Mouse (Mus musculus) hindbrain, embryonic 16.5 days (tissue): ENCODE measurements around the gene Masp2. TPM values are rescaled to one million over a fixed set of nuclear protein-coding genes. Genes with fewer than 3 reads are reported as not detected.

Source experiments
- ATAC-seq: fragments of 200-750 bp; cut with Nextera tagmentation; 2 replicates; pipeline ENCODE4 v1.8.0; 2017; ENCODE audit warnings: moderate TSS enrichment, moderate library complexity
- H3K27ac ChIP-seq: fragments of 300-500 bp; sonication (generic); 2 replicates; pipeline ENCODE4 v1.5.1; 2014; ENCODE audit warnings: low read depth, mild to moderate bottlenecking, control low read depth, low read length, moderate library complexity
- H3K27me3 ChIP-seq: fragments of 300-500 bp; sonication (generic); replicated peaks from 2 replicates; pipeline ENCODE4 v1.6.1; 2014; ENCODE audit warnings: low read length; ENCODE audit not compliant: control insufficient read depth, insufficient read depth
- H3K36me3 ChIP-seq: fragments of 300-500 bp; sonication (generic); 2 replicates; pipeline ENCODE4 v1.6.1; 2014; ENCODE audit warnings: mild to moderate bottlenecking, low read length, moderate library complexity, mixed read lengths; ENCODE audit not compliant: control insufficient read depth, insufficient read depth
- H3K4me1 ChIP-seq: fragments of 300-500 bp; sonication (generic); 2 replicates; pipeline ENCODE4 v1.6.1; 2014; ENCODE audit warnings: low read depth, low read length; ENCODE audit not compliant: control insufficient read depth, insufficient read depth
- H3K4me2 ChIP-seq: fragments of 300-500 bp; sonication (generic); 2 replicates; pipeline ENCODE4 v1.6.1; 2014; ENCODE audit warnings: mild to moderate bottlenecking, low read length, control low read depth, moderate library complexity
- H3K4me3 ChIP-seq: fragments of 300-500 bp; sonication (generic); 2 replicates; pipeline ENCODE4 v1.5.1; 2014; ENCODE audit warnings: mild to moderate bottlenecking, low read length, control low read depth, moderate library complexity
- H3K9ac ChIP-seq: fragments of 300-500 bp; sonication (generic); 2 replicates; pipeline ENCODE4 v1.6.1; 2014; ENCODE audit warnings: low read depth, mild to moderate bottlenecking, control low read depth, low read length, moderate library complexity
- H3K9me3 ChIP-seq: fragments of 300-500 bp; sonication (generic); 2 replicates; pipeline ENCODE4 v1.6.1; 2014; ENCODE audit warnings: mild to moderate bottlenecking, low read length, moderate library complexity; ENCODE audit not compliant: control insufficient read depth
- WGBS: fragments of 180-500 bp; shearing (Covaris S2); extraction: QIAGEN DNeasy Blood & Tissue Kit; methylation state at CpG from one replicate; pipeline ENCODE4 v1.1.7; 2014; 5-methylcytosine and 5-hydroxymethylcytosine counted together
- polyA plus RNA-seq: library from polyadenylated mRNA; unstranded; fragments of >200 nt; fragmentation: Nextera tagmentation; extraction: Ambion mirVana; gene quantifications from 2 replicates; pipeline ENCODE4 v1.2.1, GENCODE M21; 2015

Masp2 gene
- polyA plus RNA-seq, 1 experiment from 2014 or later, result 0.95 TPM

- Histone ChIP-seq H3K4me2 (no peak overlapping the region), H3K4me3 (no peak overlapping the region), H3K4me1 (peaks cover 4% of the 10 kb centered on the region; the same call in 1 of the 2 replicates), H3K9ac (no peak overlapping the region), H3K9me3 (no peaks in the 10 kb centered on the region), H3K27me3 (no peaks in the 10 kb centered on the region), H3K36me3 (no peaks in the 10 kb centered on the region), H3K27ac (no peak overlapping the region)
- no peak for ATAC-seq
- 83% methylated on average over 5 of the region's 5 CpGs for WGBS
These were observed 38.8 kb downstream of the Masp2 start for GRCm38 (mm10) chr4:148641121-148641520.

- ATAC-seq, result no peak
- H3K27me3 ChIP-seq, result no peaks in the 10 kb centered on the region
- H3K9me3 ChIP-seq, result no peaks in the 10 kb centered on the region
- H3K4me3 ChIP-seq, result no peak within 1 kb of the TSS
- H3K27ac ChIP-seq, result no peak within 1 kb of the TSS
- H3K36me3 ChIP-seq, result no peaks in the 10 kb centered on the region
- 64% methylated on average over 15 of the region's 15 CpGs for WGBS
- peak within 1 kb of the TSS; percentile 46 for H3K4me2 ChIP-seq
- H3K4me1 ChIP-seq, result peaks cover 4% of the 10 kb centered on the region; the same call in 1 of the 2 replicates
- H3K9ac ChIP-seq, result 0 out of 2 replicates have a peak within 1 kb of the TSS, but pooled peaks have one; percentile 1
These were observed 41.2 kb downstream of the Masp2 start, which contains the start of gene Gm572 for GRCm38 (mm10) chr4:148643291-148644156. Gm572 (plus strand) TSS chr4:148643317.

DNA sequence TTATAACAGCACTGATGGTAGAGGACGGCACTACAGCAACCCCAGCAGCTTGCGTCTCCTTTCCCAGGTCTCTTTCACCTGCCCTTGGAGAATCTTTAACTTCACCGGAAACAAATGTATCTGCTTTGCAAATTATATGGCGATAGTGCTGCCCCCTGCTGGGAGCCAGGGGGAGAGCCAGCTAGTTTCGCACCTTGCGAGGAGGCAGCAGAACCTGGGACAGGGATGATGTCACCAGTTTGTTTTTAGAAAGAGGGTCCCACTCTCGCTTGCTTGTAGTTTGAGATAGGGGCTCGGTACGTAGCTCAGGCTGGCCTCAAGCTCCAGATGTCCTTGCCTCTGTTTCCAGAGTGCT, 41.8 kb downstream of the Masp2 start:
- H3K36me3 ChIP-seq, result no peaks in the 10 kb centered on the region
- WGBS, result 9% methylated on average over 9 of the region's 9 CpGs
- no peak for ATAC-seq
- H3K9ac ChIP-seq, result no peak overlapping the region
- H3K4me3 ChIP-seq, result no peak overlapping the region
- no peaks in the 10 kb centered on the region for H3K9me3 ChIP-seq
- H3K27me3 ChIP-seq, result no peaks in the 10 kb centered on the region
- no peak overlapping the region for H3K27ac ChIP-seq
- H3K4me2 ChIP-seq, result peak overlapping the region; percentile 46
- H3K4me1 ChIP-seq, result peaks cover 4% of the 10 kb centered on the region; the same call in 1 of the 2 replicates

GRCm38 (mm10) chr4:148644926-148645325, 42.6 kb downstream of the Masp2 start:
- Histone ChIP-seq H3K4me2 (no peak overlapping the region), H3K4me3 (no peak overlapping the region), H3K9ac (no peak overlapping the region), H3K4me1 (peaks cover 4% of the 10 kb centered on the region; the same call in 1 of the 2 replicates), H3K27me3 (no peaks in the 10 kb centered on the region), H3K9me3 (no peaks in the 10 kb centered on the region), H3K36me3 (no peaks in the 10 kb centered on the region), H3K27ac (no peak overlapping the region)
- WGBS, result 90% methylated on average over 6 of the region's 6 CpGs
- no peak for ATAC-seq

DNA sequence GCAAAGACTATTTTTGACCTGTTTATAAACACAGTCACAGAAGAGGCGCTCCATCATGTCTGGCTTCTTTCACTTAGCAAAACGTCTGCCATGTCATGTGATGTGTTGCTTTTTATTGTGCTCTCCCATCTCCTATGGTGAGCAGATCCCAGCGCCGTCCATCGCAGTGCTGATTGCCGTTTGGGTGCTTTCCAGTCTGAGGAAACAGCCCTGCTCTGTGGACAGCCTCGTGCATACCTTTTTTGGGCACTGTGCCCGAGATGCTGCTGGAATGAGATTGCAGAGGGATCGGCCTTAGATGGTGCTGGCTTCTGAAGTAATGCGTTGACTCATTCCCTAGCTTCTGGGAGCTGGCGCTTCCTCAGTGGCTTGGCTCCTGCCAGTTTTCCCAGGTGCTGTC, 44.3 kb downstream of the Masp2 start:
- 51% methylated on average over 11 of the region's 11 CpGs for WGBS
- Histone ChIP-seq H3K9ac (no peak overlapping the region), H3K4me1 (peaks cover 4% of the 10 kb centered on the region; the same call in 1 of the 2 replicates)

GRCm38 (mm10) chr4:148649309-148649708, 47.0 kb downstream of the Masp2 start:
- H3K4me1 ChIP-seq, result no peaks in the 10 kb centered on the region; the same call in 1 of the 2 replicates
- ATAC-seq, result no peak
- H3K4me3 ChIP-seq, result no peak overlapping the region
- no peak overlapping the region for H3K9ac ChIP-seq
- no peaks in the 10 kb centered on the region for H3K27me3 ChIP-seq
- WGBS, result 73% methylated on average over 3 of the region's 3 CpGs
- H3K27ac ChIP-seq, result no peak overlapping the region
- H3K36me3 ChIP-seq, result no peaks in the 10 kb centered on the region
- no peak overlapping the region for H3K4me2 ChIP-seq
- H3K9me3 ChIP-seq, result no peaks in the 10 kb centered on the region

More for the DNA sequence above, 44.3 kb downstream of the Masp2 start:
- H3K4me2 ChIP-seq, result no peak overlapping the region
- H3K36me3 ChIP-seq, result no peaks in the 10 kb centered on the region
- H3K27me3 ChIP-seq, result no peaks in the 10 kb centered on the region
- no peak overlapping the region for H3K27ac ChIP-seq
- H3K9me3 ChIP-seq, result no peaks in the 10 kb centered on the region
- no peak overlapping the region for H3K4me3 ChIP-seq
- 0 out of 2 replicates have a peak, but pooled peaks have one; percentile 20 for ATAC-seq

DNA sequence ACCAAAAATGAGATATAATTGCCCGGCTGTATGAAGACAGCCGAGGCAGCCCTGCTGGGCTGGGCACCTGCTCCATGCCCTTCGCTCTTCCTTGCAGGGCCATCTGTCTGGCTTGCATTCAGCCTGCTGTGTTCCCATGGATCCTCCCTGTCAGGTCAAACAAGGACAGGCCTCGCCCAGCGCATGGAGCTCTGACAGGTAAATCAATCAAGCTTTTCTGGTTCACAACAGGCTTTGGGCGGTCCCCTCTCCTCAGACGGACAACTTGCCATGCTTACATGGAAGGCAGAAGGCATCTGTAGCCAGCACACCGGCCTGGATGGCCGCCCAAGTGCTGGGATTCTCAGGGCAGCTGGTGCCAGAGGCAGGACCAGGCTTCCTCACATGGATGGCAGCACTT, 48.7 kb downstream of the Masp2 start:
- no peak overlapping the region for H3K4me2 ChIP-seq
- peak overlapping the region; percentile 55; the same call in 1 of the 2 replicates for H3K27ac ChIP-seq
- no peaks in the 10 kb centered on the region for H3K9me3 ChIP-seq
- ATAC-seq, result peak; percentile 72
- H3K4me3 ChIP-seq, result no peak overlapping the region
- no peaks in the 10 kb centered on the region for H3K27me3 ChIP-seq
- no peaks in the 10 kb centered on the region; the same call in 1 of the 2 replicates for H3K4me1 ChIP-seq
- no peaks in the 10 kb centered on the region for H3K36me3 ChIP-seq
- H3K9ac ChIP-seq, result no peak overlapping the region
- WGBS, result 28% methylated on average over 9 of the region's 9 CpGs

DNA sequence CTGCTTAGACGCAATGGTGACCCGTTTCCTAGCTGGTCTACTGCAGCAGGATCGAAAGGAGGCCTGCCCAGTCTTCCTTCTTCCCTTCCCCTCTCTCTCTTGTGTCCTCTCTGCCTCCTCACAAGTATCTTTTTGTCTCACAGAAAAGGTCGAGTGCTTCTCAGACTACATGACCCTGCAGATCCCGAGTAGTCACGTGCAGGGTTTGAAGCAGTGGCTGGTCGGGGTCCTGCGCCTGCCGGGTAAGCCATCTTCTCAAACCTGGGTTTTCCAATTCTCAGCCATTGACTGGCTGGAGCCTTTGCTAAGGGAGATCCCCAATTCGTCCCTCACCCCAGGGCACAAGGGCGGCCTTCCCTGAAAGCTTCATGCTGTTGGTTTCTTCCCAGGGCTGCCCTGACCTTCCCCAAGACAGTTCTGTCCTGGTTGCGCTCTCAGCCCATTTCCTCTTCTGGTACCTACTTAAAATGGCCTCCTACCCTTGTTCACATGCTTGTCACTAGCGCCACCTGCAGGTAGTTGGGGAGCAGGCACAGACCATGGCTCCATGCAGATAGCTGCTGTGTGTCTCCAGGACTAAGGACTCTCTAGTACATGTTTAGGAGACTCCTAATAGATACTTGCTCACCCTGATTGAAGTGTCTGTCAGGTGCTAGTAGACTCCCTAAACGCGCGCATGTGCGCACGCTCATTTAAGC, 52.5 kb downstream of the Masp2 start:
- H3K9ac ChIP-seq, result no peak overlapping the region
- H3K27me3 ChIP-seq, result no peaks in the 10 kb centered on the region
- H3K4me2 ChIP-seq, result no peak overlapping the region
- no peak for ATAC-seq
- H3K4me1 ChIP-seq, result no peaks in the 10 kb centered on the region; the same call in 1 of the 2 replicates
- WGBS, result 86% methylated on average over 18 of the region's 18 CpGs
- H3K27ac ChIP-seq, result no peak overlapping the region
- H3K9me3 ChIP-seq, result no peaks in the 10 kb centered on the region
- no peaks in the 10 kb centered on the region for H3K36me3 ChIP-seq
- H3K4me3 ChIP-seq, result no peak overlapping the region

- H3K9me3 ChIP-seq, result no peaks in the 10 kb centered on the region
- H3K27ac ChIP-seq, result no peak overlapping the region
- no peak overlapping the region for H3K4me2 ChIP-seq
- no peak overlapping the region for H3K4me3 ChIP-seq
- no peak for ATAC-seq
- no peaks in the 10 kb centered on the region for H3K4me1 ChIP-seq
- H3K27me3 ChIP-seq, result no peaks in the 10 kb centered on the region
- H3K36me3 ChIP-seq, result no peaks in the 10 kb centered on the region
- WGBS, result 33% methylated on average over 15 of the region's 15 CpGs
- H3K9ac ChIP-seq, result no peak overlapping the region
These were observed 54.4 kb downstream of the Masp2 start for GRCm38 (mm10) chr4:148656691-148657258.
